Mouse (Mus musculus) heart, embryonic 11.5 days (tissue): ENCODE measurements around the gene Ing1. TPM values are rescaled to one million over a fixed set of nuclear protein-coding genes. Genes with fewer than 3 reads are reported as not detected.

Experiments used
- ATAC-seq: fragments of 200-750 bp; cut with Nextera tagmentation; replicated peaks from 2 replicates; pipeline ENCODE4 v1.8.0; 2017; ENCODE audit warnings: moderate library complexity; ENCODE audit not compliant: insufficient number of reproducible peaks, low FRiP score, low TSS enrichment
- H3K27ac ChIP-seq: fragments of 300-500 bp; sonication (generic); 2 replicates; pipeline ENCODE4 v1.5.1; 2014; ENCODE audit warnings: mild to moderate bottlenecking, low read depth, low read length
- H3K27me3 ChIP-seq: fragments of 300-500 bp; sonication (generic); 2 replicates; pipeline ENCODE4 v1.6.1; 2014; ENCODE audit warnings: mild to moderate bottlenecking, low read length, mixed read lengths; ENCODE audit not compliant: control insufficient read depth, insufficient read depth
- H3K36me3 ChIP-seq: fragments of 300-500 bp; sonication (generic); 2 replicates; pipeline ENCODE4 v1.6.1; 2014; ENCODE audit warnings: mild to moderate bottlenecking, low read length, moderate library complexity, mixed read lengths; ENCODE audit not compliant: control insufficient read depth, insufficient read depth
- H3K4me1 ChIP-seq: fragments of 300-500 bp; sonication (generic); 2 replicates; pipeline ENCODE4 v1.6.1; 2014; ENCODE audit warnings: low read length; ENCODE audit not compliant: control insufficient read depth, insufficient read depth
- H3K4me2 ChIP-seq: fragments of 300-500 bp; sonication (generic); 2 replicates; pipeline ENCODE4 v1.6.1; 2014; ENCODE audit warnings: mild to moderate bottlenecking, moderate library complexity
- H3K4me3 ChIP-seq: fragments of 300-500 bp; sonication (generic); 2 replicates; pipeline ENCODE4 v1.5.1; 2014; ENCODE audit warnings: low read depth, low read length
- H3K9ac ChIP-seq: fragments of 300-500 bp; sonication (generic); 2 replicates; pipeline ENCODE4 v1.6.1; 2014; ENCODE audit warnings: mild to moderate bottlenecking, low read depth, low read length, moderate library complexity
- H3K9me3 ChIP-seq: fragments of 300-500 bp; sonication (generic); replicated peaks from 2 replicates; pipeline ENCODE4 v1.6.1; 2016; ENCODE audit warnings: low read length; ENCODE audit not compliant: control insufficient read depth
- WGBS: fragments of 180-500 bp; shearing (Covaris S2); extraction: QIAGEN DNeasy Blood & Tissue Kit; methylation state at CpG from one replicate; pipeline ENCODE4 v1.1.7; 2014; ENCODE audit not compliant: insufficient replicate concordance; 5-methylcytosine and 5-hydroxymethylcytosine counted together
- polyA plus RNA-seq: library from polyadenylated mRNA; unstranded; fragments of >200 nt; fragmentation: Nextera tagmentation; extraction: Ambion mirVana; gene quantifications from 2 replicates; pipeline ENCODE4 v1.2.1, GENCODE M21; 2014

Gene Ing1
- polyA plus RNA-seq, 1 experiment from 2014 or later, result 29.3 TPM

DNA sequence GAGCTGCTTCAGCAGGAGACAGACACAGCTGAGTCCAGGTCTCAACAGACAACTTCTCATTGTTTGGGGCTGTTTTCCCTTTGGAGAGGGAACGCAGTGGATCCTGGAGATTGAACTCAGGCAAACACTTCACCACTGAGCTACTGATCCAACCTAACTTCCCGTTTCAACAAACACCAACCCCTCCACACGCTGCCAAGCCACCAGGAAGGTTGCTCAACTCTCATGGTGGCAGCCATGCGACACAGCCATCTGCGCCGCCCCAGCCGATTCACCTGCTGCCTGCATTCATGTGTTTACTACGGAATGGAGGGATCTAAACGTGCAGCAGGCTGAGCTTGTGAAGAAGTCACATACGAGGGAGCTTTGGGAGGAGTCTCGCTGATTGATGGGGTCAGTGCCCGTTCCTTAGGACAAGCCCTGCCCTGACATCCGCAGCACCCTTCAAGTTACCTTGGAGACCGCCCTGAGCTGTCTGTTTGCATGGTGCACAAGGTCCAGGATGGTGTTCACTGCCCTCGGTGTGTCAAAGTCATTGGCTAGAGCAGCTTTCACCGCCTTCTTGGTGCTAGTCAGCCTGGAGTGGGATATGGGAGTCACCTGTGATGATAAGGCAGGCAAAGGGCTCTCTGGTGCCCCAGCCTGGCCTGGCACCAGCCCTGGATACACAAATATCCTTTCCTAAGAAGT lies 37.9 kb upstream of the Ing1 start:
- WGBS, result 80% methylated on average over 16 of the region's 16 CpGs
- ATAC-seq, result no peak
- peaks cover 13% of the 10 kb centered on the region for H3K36me3 ChIP-seq
- H3K4me2 ChIP-seq, result no peak overlapping the region
- H3K4me1 ChIP-seq, result peaks cover 2% of the 10 kb centered on the region; the same call in 1 of the 2 replicates
- H3K27me3 ChIP-seq, result no peaks in the 10 kb centered on the region
- H3K27ac ChIP-seq, result no peak overlapping the region
- H3K4me3 ChIP-seq, result no peak overlapping the region
- H3K9me3 ChIP-seq, result no peaks in the 10 kb centered on the region
- H3K9ac ChIP-seq, result 0 out of 2 replicates have a peak overlapping the region, but pooled peaks have one; percentile 22

DNA sequence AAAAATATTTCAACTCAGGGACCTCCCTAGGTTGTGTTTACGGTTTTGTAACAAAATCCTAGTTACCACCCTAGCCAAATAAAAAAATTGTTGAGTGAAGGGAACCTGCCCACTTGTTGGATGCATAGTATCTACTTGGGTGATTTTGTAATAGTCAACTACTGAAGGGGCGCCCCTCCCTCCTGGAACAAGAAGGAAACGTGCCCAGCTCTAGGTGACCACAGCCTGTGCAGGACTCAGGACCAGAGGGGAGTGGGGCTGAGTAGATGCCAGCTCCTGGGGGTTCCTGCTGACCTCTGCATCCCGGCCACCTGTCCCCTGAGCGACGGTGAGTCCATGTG lies 37.3 kb upstream of the Ing1 start:
- no peaks in the 10 kb centered on the region for H3K4me1 ChIP-seq

DNA sequence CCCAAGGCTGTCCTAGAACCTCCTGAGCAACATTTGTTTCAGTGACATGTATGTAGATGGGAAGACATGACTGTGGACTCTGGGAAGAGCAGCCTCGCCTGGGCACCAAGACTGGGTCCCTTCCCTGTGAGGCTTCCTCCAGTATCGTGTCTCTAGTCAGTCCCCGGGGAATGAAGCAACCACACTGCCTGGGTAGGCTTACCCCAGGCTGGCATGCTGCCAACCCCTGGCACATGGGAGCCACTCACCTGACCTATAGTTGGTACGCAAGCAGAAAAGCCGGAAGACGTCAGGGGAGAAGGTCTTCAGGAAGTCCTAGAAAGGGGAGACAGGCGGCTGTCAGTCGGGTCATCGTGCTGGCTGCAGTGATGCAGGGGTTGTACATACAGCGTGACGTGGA lies 36.7 kb upstream of the Ing1 start:
- WGBS, result 90% methylated on average over 11 of the region's 11 CpGs
- H3K36me3 ChIP-seq, result peaks cover 5% of the 10 kb centered on the region; the same call in 1 of the 2 replicates
- no peak for ATAC-seq

More for the DNA sequence above, 37.3 kb upstream of the Ing1 start:
- 87% methylated on average over 6 of the region's 6 CpGs for WGBS
- no peak overlapping the region for H3K27ac ChIP-seq
- no peak for ATAC-seq
- H3K9me3 ChIP-seq, result no peaks in the 10 kb centered on the region
- no peak overlapping the region for H3K9ac ChIP-seq
- H3K27me3 ChIP-seq, result no peaks in the 10 kb centered on the region
- H3K4me3 ChIP-seq, result no peak overlapping the region
- H3K4me2 ChIP-seq, result no peak overlapping the region
- peaks cover 9% of the 10 kb centered on the region for H3K36me3 ChIP-seq

DNA sequence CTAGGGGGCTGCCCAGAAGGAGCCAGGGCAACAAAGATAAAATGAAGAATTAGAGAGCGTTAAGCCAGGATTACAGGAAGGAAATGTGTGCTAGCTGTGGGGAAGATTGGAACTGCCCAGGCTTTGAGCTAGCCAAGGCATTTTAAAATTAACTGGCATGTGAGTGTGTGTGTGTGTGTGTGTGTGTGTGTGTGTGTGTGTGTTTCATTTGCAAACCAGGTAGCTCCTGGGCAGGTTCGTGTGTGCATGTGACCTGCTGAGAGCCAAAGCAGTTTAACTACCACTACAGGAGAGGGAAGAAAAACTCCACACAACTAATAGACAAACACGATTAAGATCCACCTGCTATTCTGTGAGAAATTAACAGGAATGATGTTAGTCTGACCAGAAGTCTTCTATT lies 32.0 kb upstream of the Ing1 start:
- H3K4me1 ChIP-seq, result no peaks in the 10 kb centered on the region
- no peak for ATAC-seq
- H3K36me3 ChIP-seq, result no peaks in the 10 kb centered on the region
- H3K27ac ChIP-seq, result no peak overlapping the region
- H3K9ac ChIP-seq, result no peak overlapping the region
- no peak overlapping the region for H3K4me2 ChIP-seq
- WGBS, result 79% methylated on average over 3 of the region's 3 CpGs
- H3K27me3 ChIP-seq, result no peaks in the 10 kb centered on the region
- no peaks in the 10 kb centered on the region for H3K9me3 ChIP-seq
- no peak overlapping the region for H3K4me3 ChIP-seq

More for the DNA sequence above, 36.7 kb upstream of the Ing1 start:
- Histone ChIP-seq H3K27me3 (no peaks in the 10 kb centered on the region), H3K4me2 (no peak overlapping the region), H3K4me1 (no peaks in the 10 kb centered on the region), H3K9ac (no peak overlapping the region), H3K27ac (no peak overlapping the region), H3K4me3 (no peak overlapping the region), H3K9me3 (no peaks in the 10 kb centered on the region)

DNA sequence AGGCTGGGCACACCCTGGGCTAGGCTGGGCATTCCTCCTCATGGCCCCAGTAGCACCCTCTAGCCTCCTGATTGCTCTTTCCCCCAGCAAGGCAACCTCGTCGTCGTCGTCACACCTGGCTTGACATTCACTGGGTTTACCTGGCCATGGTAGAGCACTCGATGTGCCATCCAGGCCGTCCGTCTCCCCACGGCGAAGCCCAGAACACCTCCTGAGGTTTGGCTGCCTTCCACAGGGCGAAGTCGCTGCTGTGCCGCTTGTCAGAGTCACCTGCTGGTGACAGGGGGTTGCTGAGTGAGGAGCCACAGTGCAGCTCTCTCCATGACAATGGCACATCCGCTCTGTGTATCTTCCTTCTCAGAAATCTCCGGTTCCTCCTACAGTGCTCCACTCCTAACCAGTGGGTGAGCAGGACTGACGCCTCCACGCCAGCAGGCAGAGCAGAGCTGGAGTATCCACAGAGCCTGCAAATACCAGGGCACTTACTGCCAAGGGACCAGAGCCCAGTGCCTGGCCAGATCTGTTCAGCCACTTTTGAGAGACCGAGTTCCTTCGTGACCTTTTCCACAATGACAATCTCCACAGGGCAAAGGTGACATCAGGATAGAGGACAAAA lies 25.1 kb upstream of the Ing1 start:
- WGBS, result 79% methylated on average over 18 of the region's 18 CpGs

GRCm38 (mm10) chr8:11530849-11531248 lies 24.5 kb upstream of the Ing1 start:
- Histone ChIP-seq H3K4me2 (no peak overlapping the region), H3K4me3 (no peak overlapping the region), H3K9me3 (no peaks in the 10 kb centered on the region), H3K4me1 (no peaks in the 10 kb centered on the region), H3K27ac (no peak overlapping the region), H3K36me3 (peaks cover 3% of the 10 kb centered on the region; the same call in 1 of the 2 replicates), H3K9ac (no peak overlapping the region), H3K27me3 (no peaks in the 10 kb centered on the region)
- no peak for ATAC-seq
- WGBS, result 63% methylated on average over 4 of the region's 4 CpGs

More for the DNA sequence above, 25.1 kb upstream of the Ing1 start:
- Histone ChIP-seq H3K4me2 (no peak overlapping the region), H3K27ac (no peak overlapping the region), H3K36me3 (peaks cover 3% of the 10 kb centered on the region; the same call in 1 of the 2 replicates), H3K4me1 (no peaks in the 10 kb centered on the region), H3K27me3 (no peaks in the 10 kb centered on the region), H3K9me3 (no peaks in the 10 kb centered on the region), H3K4me3 (no peak overlapping the region), H3K9ac (no peak overlapping the region)
- ATAC-seq, result no peak

GRCm38 (mm10) chr8:11534494-11534893 lies 20.9 kb upstream of the Ing1 start:
- H3K36me3 ChIP-seq, result peaks cover 3% of the 10 kb centered on the region; the same call in 1 of the 2 replicates
- no peak for ATAC-seq

DNA sequence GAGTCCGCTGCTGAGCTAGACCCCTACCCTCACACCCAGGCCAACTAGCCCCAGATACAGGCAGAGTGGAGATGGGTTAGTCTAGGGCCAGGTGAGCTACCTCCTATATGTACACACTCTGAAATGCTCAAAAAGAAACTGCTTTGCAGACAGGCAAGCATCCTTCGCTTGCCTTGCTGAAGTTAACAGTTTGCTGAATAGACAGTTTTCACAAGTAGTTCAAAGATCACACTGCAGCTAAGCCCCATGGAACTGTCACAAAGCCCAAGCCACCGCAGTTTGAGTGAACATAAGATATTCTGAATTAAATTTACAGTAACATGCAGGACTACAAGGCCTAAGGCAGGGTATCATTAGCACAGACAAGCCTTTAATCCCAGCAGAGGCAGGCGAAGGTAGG lies 16.3 kb upstream of the Ing1 start:
- no peak for ATAC-seq
- Histone ChIP-seq H3K36me3 (peaks cover 11% of the 10 kb centered on the region), H3K9me3 (no peaks in the 10 kb centered on the region), H3K9ac (no peak overlapping the region), H3K27me3 (no peaks in the 10 kb centered on the region), H3K4me1 (no peaks in the 10 kb centered on the region), H3K27ac (no peak overlapping the region), H3K4me2 (no peak overlapping the region), H3K4me3 (no peak overlapping the region)
- 92% methylated on average over 4 of the region's 4 CpGs for WGBS

More at GRCm38 (mm10) chr8:11534494-11534893, 20.9 kb upstream of the Ing1 start:
- no peak overlapping the region for H3K27ac ChIP-seq
- no peak overlapping the region for H3K4me3 ChIP-seq
- no peaks in the 10 kb centered on the region for H3K27me3 ChIP-seq
- H3K9me3 ChIP-seq, result no peaks in the 10 kb centered on the region
- H3K4me1 ChIP-seq, result no peaks in the 10 kb centered on the region
- H3K9ac ChIP-seq, result no peak overlapping the region
- no peak overlapping the region for H3K4me2 ChIP-seq
- WGBS, result 53% methylated on average over 9 of the region's 9 CpGs

GRCm38 (mm10) chr8:11540182-11540581 lies 15.2 kb upstream of the Ing1 start:
- Histone ChIP-seq H3K27ac (no peak overlapping the region), H3K9ac (no peak overlapping the region), H3K4me1 (no peaks in the 10 kb centered on the region), H3K9me3 (no peaks in the 10 kb centered on the region), H3K4me2 (no peak overlapping the region), H3K4me3 (no peak overlapping the region), H3K27me3 (no peaks in the 10 kb centered on the region), H3K36me3 (peaks cover 11% of the 10 kb centered on the region)
- 88% methylated on average over 8 of the region's 8 CpGs for WGBS
- no peak for ATAC-seq
